Mouse (Mus musculus): ENCODE measurements around the gene Srprb.
"Not testable (repeated sequence)": the region's sequence is repeated elsewhere in the genome, so short reads cannot be mapped to it uniquely, and the experiment has no call there.

GRCm38 (mm10) chr9:103155158-103155557 lies 46.8 kb downstream of the Srprb start:
- not testable (repeated sequence) for TF ChIP-seq CTCF, EP300 (IDR thresholded peaks at IDR 0.05)
